17 mouse cellular contexts compared by ENCODE assay signal in genomic region chr12:40537826-40538225, GRCm38 (mm10).
"Had no signal": no experiment of that assay in that cellular context is flagged by ENCODE, and none has a peak within 500 bp of the region (broad histone marks: within the 10 kb centered on the region; RNA-seq: fewer than 3 reads in every experiment).

No protein-coding gene starts in this region.

- H3K9ac ChIP-seq: lung, embryonic 15.5 days; midbrain, embryonic 13.5 days; midbrain, embryonic 15.5 days; neural tube, embryonic 12.5 days; stomach, embryonic 15.5 days had no signal

- H3K27ac ChIP-seq: lung, embryonic 15.5 days; macrophage; midbrain, embryonic 13.5 days; midbrain, embryonic 15.5 days; neural tube, embryonic 12.5 days; stomach, embryonic 15.5 days; stomach, postnatal 0 days had no signal

- H3K4me1 ChIP-seq: neural tube, embryonic 12.5 days; stomach, embryonic 15.5 days had no signal

- H3K9me3 ChIP-seq: lung, embryonic 15.5 days; midbrain, embryonic 13.5 days; midbrain, embryonic 15.5 days; neural tube, embryonic 12.5 days; stomach, embryonic 15.5 days had no signal

- H3K36me3 ChIP-seq: lung, embryonic 15.5 days; midbrain, embryonic 13.5 days; midbrain, embryonic 15.5 days; neural tube, embryonic 12.5 days; stomach, embryonic 15.5 days had no signal

- ATAC-seq: lung, postnatal 0 days; midbrain, embryonic 13.5 days; midbrain, embryonic 15.5 days had no signal

- H3K4me2 ChIP-seq: lung, embryonic 15.5 days; midbrain, embryonic 11.5 days; midbrain, embryonic 13.5 days; midbrain, embryonic 15.5 days; neural tube, embryonic 12.5 days; stomach, embryonic 15.5 days had no signal

- DNase-seq: lung, adult 2 months; lung, postnatal 14 days; lung, postnatal 36 days; right cerebral cortex, postnatal 14 days; thymus, adult 2 months; thymus, postnatal 25 days; thymus, postnatal 4 days had no signal

- H3K27me3 ChIP-seq: lung, embryonic 15.5 days; midbrain, embryonic 13.5 days; midbrain, embryonic 15.5 days; neural tube, embryonic 12.5 days; stomach, embryonic 15.5 days had no signal

- H3K4me3 ChIP-seq: lung, embryonic 15.5 days; megakaryocyte, embryonic 14.5 days; midbrain, embryonic 13.5 days; midbrain, embryonic 15.5 days; neural tube, embryonic 12.5 days; stomach, embryonic 15.5 days had no signal
